Mouse (Mus musculus): ENCODE data around the gene Wdr27. TPM values are rescaled to one million over a fixed set of nuclear protein-coding genes. Genes with fewer than 3 reads are reported as not detected.
A peak's percentile ranks its signal among the peaks of the same experiment; 100 is the strongest.
"Not testable (repeated sequence)": the region's sequence is repeated elsewhere in the genome, so short reads cannot be mapped to it uniquely, and the experiment has no call there.

The Wdr27 gene
- polyA plus RNA-seq, 1 experiment: 5.1 TPM

GRCm38 (mm10) chr17:14943729-14944059 is 736 bp upstream of the Wdr27 start:
- no peak for DNase-seq
- TF ChIP-seq POLR2A (IDR thresholded peaks at IDR 0.05; ENCODE audit: control insufficient read depth, extremely low read depth, insufficient read depth, low read length, poor library complexity): no peak
- TF ChIP-seq CTCF (IDR thresholded peaks at IDR 0.05; ENCODE audit: borderline replicate concordance, control insufficient read depth, extremely low read depth, insufficient read depth, low read length, poor library complexity): no peak
- Histone ChIP-seq H3K4me1 (replicated peaks; ENCODE audit: control insufficient read depth, insufficient read depth, low read length) (peaks cover 12% of the 10 kb centered on the region), H3K4me3 (ENCODE audit: control insufficient read depth, insufficient read depth, low read length) (peak overlapping the region; percentile 88), H3K36me3 (ENCODE audit: control insufficient read depth, insufficient read depth, low read length) (peaks cover 5% of the 10 kb centered on the region; the same call in 1 of the 2 replicates), H3K27ac (ENCODE audit: control insufficient read depth, insufficient read depth, low read length) (no peak overlapping the region), H3K27me3 (ENCODE audit: control insufficient read depth, insufficient read depth, low read length) (no peaks in the 10 kb centered on the region)
- WGBS: 10% methylated on average over 16 of the region's 16 CpGs

GRCm38 (mm10) chr17:14942181-14942580 is 777 bp downstream of the Wdr27 start:
- whole genome bisulfite sequencing: 72% methylated on average over 6 of the region's 6 CpGs
- peaks cover 12% of the 10 kb centered on the region for H3K4me1 ChIP-seq (replicated peaks; ENCODE audit: control insufficient read depth, insufficient read depth, low read length)
- H3K27ac ChIP-seq (ENCODE audit: control insufficient read depth, insufficient read depth, low read length): not testable (repeated sequence)

GRCm38 (mm10) chr17:14935841-14936605 is 6.9 kb downstream of the Wdr27 start:
- TF ChIP-seq CTCF (IDR thresholded peaks at IDR 0.05; ENCODE audit: borderline replicate concordance, control insufficient read depth, extremely low read depth, insufficient read depth, low read length, poor library complexity) (no peak), POLR2A (IDR thresholded peaks at IDR 0.05; ENCODE audit: control insufficient read depth, extremely low read depth, insufficient read depth, low read length, poor library complexity) (no peak)
- H3K36me3 ChIP-seq (ENCODE audit: control insufficient read depth, insufficient read depth, low read length): no peaks in the 10 kb centered on the region
- H3K27ac ChIP-seq (ENCODE audit: control insufficient read depth, insufficient read depth, low read length): no peak overlapping the region
- H3K27me3 ChIP-seq (ENCODE audit: control insufficient read depth, insufficient read depth, low read length): no peaks in the 10 kb centered on the region
- no peak for DNase-seq
- WGBS: 81% methylated on average over 5 of the region's 5 CpGs
- no peaks in the 10 kb centered on the region for H3K4me1 ChIP-seq (replicated peaks; ENCODE audit: control insufficient read depth, insufficient read depth, low read length)
- no peak overlapping the region for H3K4me3 ChIP-seq (ENCODE audit: control insufficient read depth, insufficient read depth, low read length)

More at GRCm38 (mm10) chr17:14942181-14942580, 777 bp downstream of the Wdr27 start:
- H3K36me3 ChIP-seq (ENCODE audit: control insufficient read depth, insufficient read depth, low read length); H3K4me3 ChIP-seq (ENCODE audit: control insufficient read depth, insufficient read depth, low read length); H3K27me3 ChIP-seq (ENCODE audit: control insufficient read depth, insufficient read depth, low read length); DNase-seq: not testable (repeated sequence)

GRCm38 (mm10) chr17:14935280-14935679 is 7.7 kb downstream of the Wdr27 start:
- H3K4me3 ChIP-seq (ENCODE audit: control insufficient read depth, insufficient read depth, low read length); H3K36me3 ChIP-seq (ENCODE audit: control insufficient read depth, insufficient read depth, low read length); H3K4me1 ChIP-seq (replicated peaks; ENCODE audit: control insufficient read depth, insufficient read depth, low read length); H3K27me3 ChIP-seq (ENCODE audit: control insufficient read depth, insufficient read depth, low read length); H3K27ac ChIP-seq (ENCODE audit: control insufficient read depth, insufficient read depth, low read length); DNase-seq: not testable (repeated sequence)
- 94% methylated on average over 14 of the region's 14 CpGs for WGBS

GRCm38 (mm10) chr17:14931469-14931868 is 11.5 kb downstream of the Wdr27 start:
- Histone ChIP-seq H3K4me3 (ENCODE audit: control insufficient read depth, insufficient read depth, low read length) (no peak overlapping the region), H3K4me1 (replicated peaks; ENCODE audit: control insufficient read depth, insufficient read depth, low read length) (no peaks in the 10 kb centered on the region), H3K27ac (ENCODE audit: control insufficient read depth, insufficient read depth, low read length) (no peak overlapping the region), H3K36me3 (ENCODE audit: control insufficient read depth, insufficient read depth, low read length) (no peaks in the 10 kb centered on the region), H3K27me3 (ENCODE audit: control insufficient read depth, insufficient read depth, low read length) (no peaks in the 10 kb centered on the region)
- no peak for DNase-seq
- 64% methylated on average over 5 of the region's 5 CpGs for WGBS
- TF ChIP-seq POLR2A (IDR thresholded peaks at IDR 0.05; ENCODE audit: control insufficient read depth, extremely low read depth, insufficient read depth, low read length, poor library complexity): no peak
- TF ChIP-seq CTCF (IDR thresholded peaks at IDR 0.05; ENCODE audit: borderline replicate concordance, control insufficient read depth, extremely low read depth, insufficient read depth, low read length, poor library complexity): no peak

GRCm38 (mm10) chr17:14930697-14931096 is 12.3 kb downstream of the Wdr27 start:
- no peak for DNase-seq
- Histone ChIP-seq H3K27ac (ENCODE audit: control insufficient read depth, insufficient read depth, low read length) (no peak overlapping the region), H3K4me3 (ENCODE audit: control insufficient read depth, insufficient read depth, low read length) (no peak overlapping the region), H3K36me3 (ENCODE audit: control insufficient read depth, insufficient read depth, low read length) (no peaks in the 10 kb centered on the region), H3K4me1 (replicated peaks; ENCODE audit: control insufficient read depth, insufficient read depth, low read length) (no peaks in the 10 kb centered on the region), H3K27me3 (ENCODE audit: control insufficient read depth, insufficient read depth, low read length) (no peaks in the 10 kb centered on the region)
- WGBS: 11% methylated on average over 7 of the region's 7 CpGs
- no peak for TF ChIP-seq POLR2A (IDR thresholded peaks at IDR 0.05; ENCODE audit: control insufficient read depth, extremely low read depth, insufficient read depth, low read length, poor library complexity)
- TF ChIP-seq CTCF (IDR thresholded peaks at IDR 0.05; ENCODE audit: borderline replicate concordance, control insufficient read depth, extremely low read depth, insufficient read depth, low read length, poor library complexity): no peak

- WGBS: 92% methylated on average over 5 of the region's 5 CpGs
- H3K27ac ChIP-seq (ENCODE audit: control insufficient read depth, insufficient read depth, low read length): no peak overlapping the region
- no peaks in the 10 kb centered on the region for H3K4me1 ChIP-seq (replicated peaks; ENCODE audit: control insufficient read depth, insufficient read depth, low read length)
- H3K4me3 ChIP-seq (ENCODE audit: control insufficient read depth, insufficient read depth, low read length): no peak overlapping the region
- H3K27me3 ChIP-seq (ENCODE audit: control insufficient read depth, insufficient read depth, low read length): no peaks in the 10 kb centered on the region
- no peak for DNase-seq
- H3K36me3 ChIP-seq (ENCODE audit: control insufficient read depth, insufficient read depth, low read length): no peaks in the 10 kb centered on the region
- TF ChIP-seq POLR2A (IDR thresholded peaks at IDR 0.05; ENCODE audit: control insufficient read depth, extremely low read depth, insufficient read depth, low read length, poor library complexity): no peak
- no peak for TF ChIP-seq CTCF (IDR thresholded peaks at IDR 0.05; ENCODE audit: borderline replicate concordance, control insufficient read depth, extremely low read depth, insufficient read depth, low read length, poor library complexity)
Measured at GRCm38 (mm10) chr17:14928631-14929030, 14.3 kb downstream of the Wdr27 start.
